Mouse (Mus musculus): ENCODE data around the gene Clic1. TPM values are rescaled to one million over a fixed set of nuclear protein-coding genes. Genes with fewer than 3 reads are reported as not detected.

Gene Clic1
- total and polyA plus RNA-seq, 3 experiments, result 32.5 to 44.4 (median 33.1) TPM

GRCm38 (mm10) chr17:35082841-35083576 lies 33.2 kb downstream of the Clic1 start:
- TF ChIP-seq POLR2A (IDR thresholded peaks at IDR 0.05; ENCODE audit: insufficient read depth, low read depth, low read length), result no peak
- no peak for TF ChIP-seq EP300 (IDR thresholded peaks at IDR 0.05; ENCODE audit: insufficient read depth, low read depth, low read length)
- TF ChIP-seq CTCF (IDR thresholded peaks at IDR 0.05), result no peak
- 90% methylated on average over 16 of the region's 16 CpGs for WGBS
- H3K4me3 ChIP-seq, result no peak overlapping the region
- H3K9ac ChIP-seq (ENCODE audit: low read depth, low read length), result no peak overlapping the region
- no peak for DNase-seq
- no peak overlapping the region for H3K27ac ChIP-seq
- intact Hi-C loops (cut with DNase I), result no loop called here
- no peaks in the 10 kb centered on the region for H3K79me2 ChIP-seq (replicated peaks; ENCODE audit: control insufficient read depth, insufficient read depth, low read length)
- peaks cover 3% of the 10 kb centered on the region; the same call in 1 of the 2 replicates for H3K4me1 ChIP-seq (ENCODE audit: control insufficient read depth, insufficient read depth, low read length)
- H3K27me3 ChIP-seq (ENCODE audit: control insufficient read depth, insufficient read depth, low read length), result no peaks in the 10 kb centered on the region
- H3K36me3 ChIP-seq (ENCODE audit: control insufficient read depth, insufficient read depth, low read length), result no peaks in the 10 kb centered on the region

GRCm38 (mm10) chr17:35083929-35084497 lies 34.2 kb downstream of the Clic1 start:
- TF ChIP-seq POLR2A (IDR thresholded peaks at IDR 0.05; ENCODE audit: insufficient read depth, low read depth, low read length) (no peak), CTCF (IDR thresholded peaks at IDR 0.05) (no peak), EP300 (IDR thresholded peaks at IDR 0.05; ENCODE audit: insufficient read depth, low read depth, low read length) (no peak)
- H3K4me3 ChIP-seq, result no peak overlapping the region
- H3K9ac ChIP-seq (ENCODE audit: low read depth, low read length), result no peak overlapping the region
- intact Hi-C loops (cut with DNase I), result no loop called here
- peaks cover 3% of the 10 kb centered on the region; the same call in 1 of the 2 replicates for H3K4me1 ChIP-seq (ENCODE audit: control insufficient read depth, insufficient read depth, low read length)
- no peaks in the 10 kb centered on the region for H3K36me3 ChIP-seq (ENCODE audit: control insufficient read depth, insufficient read depth, low read length)
- DNase-seq, result no peak
- H3K27ac ChIP-seq, result no peak overlapping the region
- no peaks in the 10 kb centered on the region for H3K79me2 ChIP-seq (replicated peaks; ENCODE audit: control insufficient read depth, insufficient read depth, low read length)
- 49% methylated on average over 3 of the region's 3 CpGs for WGBS
- no peaks in the 10 kb centered on the region for H3K27me3 ChIP-seq (ENCODE audit: control insufficient read depth, insufficient read depth, low read length)

- H3K79me2 ChIP-seq (replicated peaks; ENCODE audit: control insufficient read depth, insufficient read depth, low read length), result no peaks in the 10 kb centered on the region
- H3K4me1 ChIP-seq (ENCODE audit: control insufficient read depth, insufficient read depth, low read length), result peaks cover 1% of the 10 kb centered on the region; the same call in 1 of the 2 replicates
- intact Hi-C loops (cut with DNase I), result no loop called here
- H3K9ac ChIP-seq (ENCODE audit: low read depth, low read length), result no peak within 1 kb of the TSS
- 36% methylated on average over 7 of the region's 7 CpGs for WGBS
- no peak within 1 kb of the TSS for H3K27ac ChIP-seq
- no peaks in the 10 kb centered on the region for H3K36me3 ChIP-seq (ENCODE audit: control insufficient read depth, insufficient read depth, low read length)
- no peaks in the 10 kb centered on the region for H3K27me3 ChIP-seq (ENCODE audit: control insufficient read depth, insufficient read depth, low read length)
- no peak for TF ChIP-seq POLR2A (IDR thresholded peaks at IDR 0.05; ENCODE audit: insufficient read depth, low read depth, low read length)
- TF ChIP-seq CTCF (IDR thresholded peaks at IDR 0.05), result no peak
- no peak for TF ChIP-seq EP300 (IDR thresholded peaks at IDR 0.05; ENCODE audit: insufficient read depth, low read depth, low read length)
- no peak for DNase-seq
- no peak within 1 kb of the TSS for H3K4me3 ChIP-seq
These were observed 35.6 kb downstream of the Clic1 start, which contains the start of gene Ly6g6f for GRCm38 (mm10) chr17:35085208-35085865. Ly6g6f (minus strand) TSS chr17:35085610.

- intact Hi-C loops (cut with DNase I), result loop anchor here (2.0 kb wide), 2 partner anchors 29 to 67 kb away; partner anchors contain the start of gene Ddah2
- H3K9ac ChIP-seq (ENCODE audit: low read depth, low read length), result no peak overlapping the region
- WGBS, result 34% methylated on average over 2 of the region's 2 CpGs
- TF ChIP-seq CTCF (IDR thresholded peaks at IDR 0.05), result peak; percentile 50
- TF ChIP-seq EP300 (IDR thresholded peaks at IDR 0.05; ENCODE audit: insufficient read depth, low read depth, low read length), result no peak
- H3K36me3 ChIP-seq (ENCODE audit: control insufficient read depth, insufficient read depth, low read length), result no peaks in the 10 kb centered on the region
- no peaks in the 10 kb centered on the region for H3K27me3 ChIP-seq (ENCODE audit: control insufficient read depth, insufficient read depth, low read length)
- no peak overlapping the region for H3K27ac ChIP-seq
- peaks cover 1% of the 10 kb centered on the region; the same call in 1 of the 2 replicates for H3K4me1 ChIP-seq (ENCODE audit: control insufficient read depth, insufficient read depth, low read length)
- no peaks in the 10 kb centered on the region for H3K79me2 ChIP-seq (replicated peaks; ENCODE audit: control insufficient read depth, insufficient read depth, low read length)
- H3K4me3 ChIP-seq, result no peak overlapping the region
- DNase-seq, result no peak
These were observed 38.4 kb downstream of the Clic1 start for GRCm38 (mm10) chr17:35088151-35088550.

GRCm38 (mm10) chr17:35088825-35089644 lies 39.3 kb downstream of the Clic1 start, which contains the start of gene Abhd16a:
Abhd16a (plus strand) TSS chr17:35089263.
- peak within 1 kb of the TSS; percentile 95 for H3K4me3 ChIP-seq
- DNase-seq, result peak; percentile 95 to 97
- no peaks in the 10 kb centered on the region for H3K27me3 ChIP-seq (ENCODE audit: control insufficient read depth, insufficient read depth, low read length)
- H3K9ac ChIP-seq (ENCODE audit: low read depth, low read length), result peak within 1 kb of the TSS; percentile 99
- TF ChIP-seq POLR2A (IDR thresholded peaks at IDR 0.05; ENCODE audit: insufficient read depth, low read depth, low read length) (peak; percentile 92), EP300 (IDR thresholded peaks at IDR 0.05; ENCODE audit: insufficient read depth, low read depth, low read length) (no peak), CTCF (IDR thresholded peaks at IDR 0.05) (peak; percentile 58)
- intact Hi-C loops (cut with DNase I), result loop anchor here (2.0 kb wide), 2 partner anchors 30 to 68 kb away; partner anchors contain the start of gene Ddah2
- H3K27ac ChIP-seq, result peak within 1 kb of the TSS; percentile 99
- no peaks in the 10 kb centered on the region for H3K36me3 ChIP-seq (ENCODE audit: control insufficient read depth, insufficient read depth, low read length)
- no peaks in the 10 kb centered on the region for H3K79me2 ChIP-seq (replicated peaks; ENCODE audit: control insufficient read depth, insufficient read depth, low read length)
- 3% methylated on average over 67 of the region's 67 CpGs for WGBS
- H3K4me1 ChIP-seq (ENCODE audit: control insufficient read depth, insufficient read depth, low read length), result peaks cover 1% of the 10 kb centered on the region; the same call in 1 of the 2 replicates
